Mouse (Mus musculus) ES-CJ7 (cell line): ENCODE results near the gene Idh3a.
"Not testable (repeated sequence)": the region's sequence is repeated elsewhere in the genome, so short reads cannot be mapped to it uniquely, and the experiment has no call there.

ENCODE experiments used
- DNase-seq: peaks from one replicate; pipeline ENCODE4 v3.0.0; 2011; ENCODE audit warnings: low read depth, low spot score

Idh3a gene

DNA sequence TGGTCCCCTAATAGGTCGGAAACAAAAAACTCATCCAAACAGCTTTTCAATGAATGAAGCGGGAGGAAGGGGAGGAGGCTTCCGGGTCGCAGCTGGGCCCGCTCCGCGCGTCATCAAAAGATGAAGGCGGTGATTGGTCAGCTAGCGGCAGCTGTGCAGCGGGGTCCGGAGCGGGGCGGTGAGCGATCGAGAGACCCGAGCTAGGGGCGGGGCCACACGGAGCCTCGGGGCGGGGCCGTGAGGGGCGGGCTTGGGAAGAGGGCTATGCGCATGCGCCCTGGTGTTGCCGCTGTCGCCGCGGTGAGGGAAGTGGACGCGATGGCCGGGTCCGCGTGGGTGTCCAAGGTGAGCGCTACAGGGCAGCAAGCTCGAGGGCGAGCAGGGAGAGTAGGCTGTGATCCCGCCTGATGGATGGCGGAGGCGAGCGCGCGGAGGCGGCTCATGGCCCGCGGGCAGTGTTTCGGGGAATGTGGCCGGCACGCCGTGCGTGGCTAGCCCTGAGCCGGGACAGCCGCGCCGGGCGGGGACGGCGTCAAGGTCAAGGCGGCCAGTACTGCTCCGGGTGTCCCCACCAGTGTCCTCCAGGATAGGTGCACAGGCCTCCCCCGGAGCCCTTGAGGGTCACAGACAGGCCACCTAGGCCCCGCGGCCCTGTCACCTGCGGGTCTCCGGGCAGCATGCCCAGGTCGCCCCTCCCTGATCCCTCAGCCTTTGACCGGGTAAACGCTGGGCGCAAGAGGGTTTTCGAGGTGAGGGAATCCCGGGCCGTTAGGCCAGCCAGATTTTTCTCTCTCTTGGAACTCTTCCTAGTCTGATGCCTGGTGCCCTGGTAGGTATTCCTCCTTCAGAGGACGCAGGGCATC is at the start of gene Idh3a:
TSS of gene Idh3a (plus strand) at position 136 of the 863 bp plus-strand sequence.
- peak; percentile 96 for DNase-seq

DNA sequence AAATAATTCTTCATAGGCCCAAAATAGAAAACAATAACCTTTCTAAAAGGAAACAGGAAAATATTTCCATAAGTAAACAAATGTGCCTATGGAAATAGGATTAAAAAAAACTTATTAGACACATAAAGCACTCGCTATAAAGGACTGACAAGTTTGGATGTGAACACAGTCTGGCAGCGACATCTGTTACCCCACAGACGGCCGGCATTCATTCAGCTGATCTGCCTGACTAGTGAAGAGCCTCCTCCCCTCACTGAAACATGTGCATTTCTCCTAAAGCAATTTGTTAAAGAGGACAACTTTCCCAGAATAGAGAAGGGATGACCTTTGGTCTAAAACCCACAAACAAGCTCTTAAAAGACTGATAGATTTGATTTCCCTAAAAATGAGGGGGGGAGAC is 49.1 kb upstream of the Idh3a start:
- DNase-seq, result no peak

DNA sequence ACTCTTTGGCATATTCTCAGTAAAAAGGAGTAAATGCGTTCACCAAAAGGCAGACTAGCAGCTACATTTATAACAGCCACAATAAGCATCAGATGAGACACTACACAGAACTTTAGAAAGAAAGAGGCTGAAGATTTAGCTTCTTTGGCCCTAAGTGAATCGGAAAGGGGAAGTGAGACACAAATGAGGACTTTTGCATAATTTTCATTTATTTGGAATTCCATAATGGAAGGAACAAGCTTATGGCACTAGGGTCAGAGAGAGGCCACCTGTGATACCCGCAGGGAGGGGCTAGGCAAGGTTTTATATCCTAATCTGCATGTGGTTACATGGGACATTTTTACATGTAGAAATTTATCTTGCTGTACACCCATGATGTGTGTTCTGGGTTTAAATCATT is 48.7 kb upstream of the Idh3a start:
- DNase-seq, result no peak

DNA sequence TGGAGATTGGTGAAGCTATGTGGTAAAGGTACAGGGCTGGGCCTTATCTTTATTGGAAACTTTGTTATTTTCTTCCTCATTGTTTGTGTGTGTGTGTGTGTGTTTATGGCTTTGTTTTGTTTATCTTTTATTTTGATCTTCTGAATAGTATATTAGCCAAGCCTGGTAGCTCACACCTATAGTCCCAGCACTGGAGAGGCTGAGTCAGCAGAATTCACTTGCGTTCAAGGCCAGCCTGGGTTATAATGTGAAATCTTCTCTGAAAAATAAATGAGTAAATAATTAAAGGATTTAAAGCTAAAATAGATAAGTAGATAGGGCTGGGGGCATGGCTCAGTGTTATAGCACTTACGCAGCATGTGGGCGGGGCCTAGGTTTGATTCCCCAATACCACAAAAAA is 47.9 kb upstream of the Idh3a start:
- no peak for DNase-seq

DNA sequence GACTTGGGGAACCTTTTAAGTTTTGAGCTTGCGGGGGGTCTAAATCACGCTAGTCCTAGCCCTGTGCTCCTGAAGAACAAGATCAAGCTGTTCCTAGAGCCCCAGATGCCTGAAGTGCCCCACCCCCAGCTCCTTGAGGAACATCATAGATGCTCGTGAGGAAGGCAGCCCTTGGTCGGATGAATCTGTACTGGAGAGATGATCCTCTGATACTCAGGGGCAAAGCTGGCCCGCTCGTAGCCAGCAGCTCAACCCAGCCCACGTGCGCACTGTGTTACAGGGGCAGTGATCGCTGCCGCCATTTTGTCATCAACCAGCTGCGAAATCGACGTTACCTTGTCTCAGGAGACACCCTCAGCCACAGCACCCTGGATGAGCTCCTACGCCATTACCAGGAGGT is 47.5 kb upstream of the Idh3a start, which contains the start of gene Sh2d7:
TSS of gene Sh2d7 (plus strand) at position 301 of the 400 bp plus-strand sequence.
- DNase-seq, result no peak

DNA sequence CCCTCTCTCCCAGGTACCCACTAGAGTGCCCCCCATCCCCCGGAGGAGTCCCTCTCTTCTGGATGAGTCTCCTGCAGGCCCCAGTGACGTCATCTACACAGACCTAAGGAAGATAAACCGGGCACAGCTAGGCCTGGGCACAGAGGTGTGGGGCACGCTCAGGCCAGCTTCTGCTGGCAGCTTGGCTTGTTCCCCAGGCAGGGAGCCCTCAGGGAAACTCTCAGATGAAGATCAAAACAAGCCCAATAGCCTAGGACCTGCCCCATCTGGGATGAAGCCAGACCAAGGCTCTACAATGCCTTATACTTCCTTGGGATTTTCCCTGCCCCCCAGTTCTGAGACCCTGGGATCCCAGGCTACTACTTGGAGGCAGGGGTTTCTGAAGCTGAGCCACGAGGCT is 45.3 kb upstream of the Idh3a start:
- DNase-seq, result no peak

DNA sequence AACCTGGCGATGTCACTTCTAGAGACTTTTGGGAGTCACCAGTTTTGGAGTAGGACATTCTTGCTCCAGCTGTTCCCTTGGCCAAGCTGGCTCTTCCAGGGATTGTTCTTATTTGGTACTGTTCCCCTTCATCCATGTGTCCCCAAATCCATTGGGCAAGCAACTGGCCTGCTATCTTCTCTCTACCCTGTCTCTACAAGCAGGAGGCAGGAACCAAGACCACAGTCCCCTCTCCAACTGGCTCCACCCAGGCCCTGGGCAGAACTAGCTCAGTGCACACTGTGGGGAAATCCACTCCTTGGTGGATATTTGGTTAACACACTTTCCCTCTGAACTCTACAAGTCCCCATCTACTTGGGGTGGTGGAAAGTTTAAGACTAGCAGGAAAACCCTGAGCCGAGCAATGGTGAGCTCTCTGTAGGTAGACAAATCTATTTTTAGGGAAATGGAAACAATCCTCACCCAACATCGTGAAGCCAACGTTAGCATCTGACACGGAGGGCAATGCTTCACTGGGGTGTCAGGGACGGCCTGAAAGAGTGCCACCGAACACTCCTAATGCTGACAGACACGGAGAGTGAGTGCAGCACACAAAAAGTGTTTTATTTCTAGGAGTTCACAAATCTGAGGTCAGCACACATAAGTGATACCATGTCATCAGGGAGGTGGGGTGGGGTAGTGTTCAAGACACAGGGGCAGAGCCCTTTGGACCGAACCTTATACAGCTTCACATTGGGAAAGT is 41.8 kb upstream of the Idh3a start:
- DNase-seq, result no peak

DNA sequence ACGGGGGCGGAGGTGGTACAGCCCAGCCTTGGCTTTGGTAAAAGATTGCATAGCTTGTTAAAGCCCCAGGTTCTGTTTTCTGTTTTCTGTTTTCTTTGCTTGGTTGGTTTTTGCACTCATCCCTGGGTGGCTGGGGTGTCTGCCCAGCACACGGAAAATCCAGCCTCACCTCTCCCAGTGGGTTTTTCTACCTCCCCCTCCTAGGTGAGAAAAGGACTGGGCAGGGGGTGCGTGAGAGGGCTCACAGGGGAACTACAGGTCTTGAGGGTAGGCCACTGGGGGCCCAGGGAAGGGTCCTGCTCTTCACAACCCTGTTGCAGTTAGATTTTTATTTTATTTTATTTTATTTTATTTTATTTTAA is 41.2 kb upstream of the Idh3a start:
- no peak for DNase-seq

DNA sequence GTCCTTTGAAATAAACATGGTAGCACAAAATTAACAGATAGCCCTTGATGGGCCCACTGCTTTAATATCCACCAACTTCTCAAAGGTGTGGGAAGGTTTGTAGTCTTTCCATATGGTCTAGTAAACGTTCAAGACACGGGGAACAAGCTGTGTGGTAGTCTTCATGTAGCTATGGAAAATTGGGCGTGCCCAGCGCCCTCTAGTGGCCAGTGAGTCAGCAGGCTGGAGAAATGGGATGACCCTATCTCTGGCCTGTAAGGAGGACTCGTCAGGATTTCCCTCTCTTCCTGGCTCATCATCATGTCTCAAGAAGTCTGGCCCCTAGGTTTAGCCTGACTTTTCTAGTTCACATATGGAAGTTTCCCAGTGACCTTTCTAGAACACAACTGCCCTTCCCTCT is 38.6 kb upstream of the Idh3a start:
- DNase-seq, result peak; percentile 46

DNA sequence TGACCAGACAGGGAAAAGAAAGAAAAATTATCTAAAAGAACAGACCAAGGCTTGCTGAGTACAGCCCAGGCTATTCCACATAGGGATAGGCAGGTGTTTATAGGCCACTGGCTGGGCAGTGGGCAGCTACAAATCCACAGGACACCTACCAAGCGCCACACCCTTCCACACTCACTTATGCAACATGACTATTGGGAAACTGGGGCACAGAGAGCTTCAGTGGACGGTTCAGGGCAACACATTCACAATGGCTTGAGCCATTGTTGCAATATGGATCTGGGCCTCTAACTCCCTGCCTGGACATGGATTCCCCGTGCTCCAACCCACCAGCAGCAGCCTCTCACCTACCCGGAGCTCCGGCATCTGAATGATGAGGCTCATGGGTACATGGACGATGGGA is 36.7 kb upstream of the Idh3a start:
- no peak for DNase-seq

DNA sequence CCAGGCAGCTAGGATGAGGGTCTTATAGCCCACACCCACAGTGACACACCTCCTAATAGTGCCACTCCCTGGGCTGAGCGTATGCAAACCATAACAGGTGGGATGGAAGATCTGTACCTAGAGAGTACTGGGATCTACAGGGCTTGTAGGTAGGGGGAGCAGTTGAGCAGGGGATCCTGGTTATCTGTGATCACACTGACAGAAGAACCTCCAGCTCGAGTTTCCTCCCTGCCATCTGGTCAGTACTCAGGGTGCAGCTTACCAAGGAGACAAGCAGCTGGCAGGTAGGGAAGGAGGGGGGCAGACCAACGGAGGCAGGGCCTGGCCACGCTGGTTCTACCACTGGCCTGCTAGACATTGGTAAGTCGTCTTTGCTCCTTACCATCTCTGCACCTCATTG is 33.7 kb upstream of the Idh3a start:
- peak; percentile 59 for DNase-seq

DNA sequence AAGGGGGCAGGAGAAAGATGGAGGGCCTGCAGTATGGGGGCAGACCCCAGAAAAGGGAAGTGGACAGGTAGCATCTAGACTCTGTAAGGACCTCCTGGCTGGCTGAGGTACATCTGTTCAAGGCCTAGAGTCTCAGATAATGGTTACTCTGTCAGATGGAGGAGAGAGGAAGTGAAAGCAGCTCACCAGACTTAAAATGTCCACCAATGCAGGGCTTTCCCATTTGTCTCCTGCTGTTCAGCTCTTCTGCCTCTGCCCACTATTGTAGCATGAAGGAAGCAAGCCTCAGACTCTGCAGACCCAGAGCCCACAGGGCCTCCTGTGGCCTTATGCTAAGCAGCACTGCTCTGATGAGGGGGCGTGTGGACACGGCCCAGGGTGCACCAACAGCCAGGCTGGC is 31.1 kb upstream of the Idh3a start:
- no peak for DNase-seq

DNA sequence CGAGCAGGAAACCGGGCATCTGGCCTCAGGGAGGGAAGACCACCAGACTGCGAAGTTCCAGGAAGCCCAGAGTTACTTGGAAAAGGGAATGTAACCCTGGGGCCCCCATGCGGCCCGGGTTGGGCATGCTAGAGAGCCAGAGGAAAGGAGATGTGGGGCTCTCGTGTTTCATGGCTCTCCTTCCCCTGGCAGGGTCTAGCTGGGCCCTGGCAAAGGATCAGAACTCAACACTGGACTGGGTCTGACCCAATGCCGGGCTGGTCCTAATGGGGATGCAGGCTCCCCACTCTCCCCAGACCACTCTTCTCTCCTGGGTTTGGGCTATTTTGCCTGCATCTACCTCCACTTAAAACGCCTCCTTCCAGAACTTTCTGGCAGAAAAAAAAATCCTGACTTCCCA is 27.4 kb upstream of the Idh3a start:
- DNase-seq, result no peak

DNA sequence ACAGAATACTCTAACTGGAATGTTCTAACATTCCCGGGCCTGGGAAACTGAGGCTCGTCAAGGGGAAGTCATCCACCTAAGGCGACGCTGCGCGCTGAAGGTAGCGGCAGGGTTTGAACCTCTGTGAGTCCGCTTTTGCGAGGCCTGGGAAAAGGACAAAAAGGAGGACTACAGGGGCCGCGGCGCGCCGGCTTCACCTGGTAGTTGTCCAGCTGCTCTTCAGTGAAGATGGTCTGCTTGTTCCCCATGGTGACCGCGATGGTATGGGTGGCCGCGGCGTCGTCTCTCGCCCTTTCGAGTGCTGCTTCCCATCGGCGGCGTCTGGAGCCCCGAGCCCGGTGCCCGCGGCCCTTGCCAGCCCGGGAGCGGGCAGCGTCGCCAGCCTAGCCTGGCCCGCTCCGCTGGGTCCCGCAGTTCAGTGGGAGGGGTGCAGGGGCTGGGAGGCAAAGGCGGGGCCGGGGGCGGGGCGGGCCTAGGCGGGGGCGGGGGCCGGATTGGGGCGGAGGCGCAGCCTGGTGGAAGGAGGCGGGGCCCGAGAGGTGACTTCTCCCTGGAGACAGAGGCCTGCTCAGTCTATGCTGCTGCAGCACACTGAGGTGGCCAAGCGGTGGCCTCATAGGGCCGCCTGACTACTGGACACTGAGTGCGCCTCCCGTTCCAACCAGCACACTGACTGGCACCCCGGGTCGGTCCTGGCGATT is 26.2 kb upstream of the Idh3a start, which contains the start of gene Cib2:
TSS of gene Cib2 (minus strand) at position 448 of the 701 bp plus-strand sequence.
- peak; percentile 46 for DNase-seq

DNA sequence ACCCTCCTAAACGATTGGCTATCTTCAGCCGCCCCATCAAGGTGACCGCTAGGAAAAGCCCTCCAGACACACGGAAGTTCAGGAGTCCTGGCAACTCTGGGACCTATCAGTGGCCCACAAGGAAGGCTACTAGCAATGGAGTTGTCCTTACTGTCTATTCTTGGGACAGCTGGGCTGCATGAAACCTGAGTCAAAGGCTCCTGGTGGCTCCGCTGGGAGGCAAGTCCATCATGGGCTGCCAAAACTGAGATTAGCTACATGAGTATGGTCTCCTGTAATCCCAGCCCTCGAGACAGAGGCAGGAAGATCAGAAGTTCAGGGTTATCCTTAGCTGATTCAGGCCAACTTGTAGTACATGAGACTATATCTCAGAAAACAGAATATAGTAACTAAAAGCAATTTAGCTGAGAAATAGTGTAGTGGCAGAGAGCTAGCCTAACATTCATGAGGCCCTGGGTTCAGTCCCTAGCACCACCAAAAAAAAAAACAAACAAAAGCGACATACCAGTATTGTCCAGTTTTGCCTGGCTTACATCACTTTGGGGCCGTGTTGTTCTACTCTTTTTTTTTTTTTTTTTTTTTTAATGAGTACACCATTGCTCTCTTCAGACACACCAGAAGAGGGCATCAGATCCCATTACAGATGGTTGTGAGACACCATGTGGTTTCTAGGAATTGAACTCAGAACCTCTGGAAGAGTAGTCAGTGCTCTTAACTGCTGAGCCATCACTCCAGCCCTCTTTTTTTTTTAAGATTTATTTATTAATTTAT is 25.1 kb upstream of the Idh3a start:
- no peak for DNase-seq

DNA sequence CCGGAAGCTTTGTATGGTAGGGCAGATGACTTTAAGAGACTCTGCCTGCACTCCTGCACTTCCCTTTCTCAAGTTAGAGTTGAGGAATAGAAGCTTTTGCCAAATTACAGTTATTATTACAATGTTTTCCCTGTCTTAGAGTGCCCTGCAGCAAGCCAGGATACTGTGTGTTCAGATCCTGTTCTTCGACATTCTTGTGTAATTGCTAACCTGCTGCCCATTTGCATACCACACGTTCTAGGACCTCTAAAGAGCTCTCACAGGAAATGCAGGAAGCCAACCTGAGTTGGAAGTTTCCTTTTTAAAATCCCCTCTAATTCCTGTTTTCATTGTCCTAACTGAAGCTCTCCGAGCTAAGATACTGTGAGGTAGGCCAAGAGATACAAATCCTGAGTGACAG is 19.2 kb upstream of the Idh3a start:
- no peak for DNase-seq

DNA sequence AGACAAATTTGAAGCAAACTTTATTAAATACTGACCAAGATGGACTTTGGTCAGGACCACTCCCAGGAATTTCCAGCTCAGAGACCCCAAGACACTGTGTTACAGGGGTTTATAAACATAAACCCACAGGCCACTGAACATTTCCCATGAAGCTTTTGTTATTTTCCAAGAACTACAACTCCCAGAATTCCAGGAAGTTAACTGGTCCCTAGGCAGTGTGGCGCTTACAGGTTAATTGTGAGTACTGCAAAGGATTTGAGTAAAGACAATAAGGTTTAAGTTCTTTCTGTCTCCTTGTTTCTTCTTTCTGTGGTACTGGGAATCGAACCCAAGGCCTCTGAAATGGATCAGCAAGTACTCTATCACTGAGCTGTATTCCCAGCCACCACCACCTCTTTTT is 17.4 kb upstream of the Idh3a start:
- DNase-seq, result peak; percentile 49

DNA sequence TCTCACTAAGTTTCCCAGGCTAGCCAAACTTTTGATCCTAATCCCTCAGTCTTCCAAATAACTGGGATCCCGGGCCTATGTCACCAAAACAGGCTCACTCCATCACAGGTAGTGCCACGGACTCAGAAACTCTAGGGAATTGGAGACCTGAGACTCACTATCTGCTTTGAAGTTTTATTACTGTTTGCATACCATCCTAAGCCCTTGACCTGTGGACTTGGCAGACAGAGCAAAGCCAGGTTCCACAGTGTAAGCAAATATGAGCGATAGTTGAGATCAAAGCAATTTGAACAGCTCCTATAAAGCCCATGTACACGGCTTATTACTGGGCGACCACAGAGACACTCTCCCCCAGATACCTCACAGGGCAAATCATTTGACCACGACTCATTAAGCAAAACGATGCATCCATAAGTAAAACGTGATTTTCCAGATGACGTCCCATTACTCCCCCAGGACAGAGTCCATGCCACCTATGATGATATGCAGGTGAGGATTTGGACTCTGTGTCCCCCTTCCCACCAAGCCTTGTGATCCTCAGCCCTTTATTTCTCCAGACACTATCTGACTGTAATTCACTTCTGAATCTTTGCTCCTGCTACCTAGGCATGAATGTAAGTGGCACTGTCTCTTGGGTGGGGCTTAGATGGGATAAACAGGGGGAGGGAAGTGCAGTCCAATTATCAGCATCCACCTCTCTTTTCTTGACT is 14.8 kb upstream of the Idh3a start:
- no peak for DNase-seq

DNA sequence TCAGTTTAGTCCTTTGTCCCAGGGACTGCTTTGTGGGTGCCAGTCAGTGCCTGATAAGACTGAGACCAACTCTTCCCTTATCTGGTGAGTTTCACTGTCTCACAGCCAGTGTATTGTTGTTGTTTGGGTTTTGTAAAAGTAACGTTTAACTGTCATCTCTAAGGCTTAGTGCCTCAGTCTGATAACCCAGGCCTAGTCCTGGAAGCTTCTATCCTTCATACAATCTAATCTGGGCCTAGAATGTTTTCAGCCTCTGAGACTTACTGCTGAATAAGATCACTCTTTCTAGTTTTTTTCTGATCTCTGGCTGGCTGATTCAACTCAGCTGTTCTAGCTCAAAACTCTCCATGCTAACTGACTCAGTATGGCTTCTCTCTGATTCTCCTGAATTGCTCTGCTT is 2.4 kb upstream of the Idh3a start:
- DNase-seq, result no peak

DNA sequence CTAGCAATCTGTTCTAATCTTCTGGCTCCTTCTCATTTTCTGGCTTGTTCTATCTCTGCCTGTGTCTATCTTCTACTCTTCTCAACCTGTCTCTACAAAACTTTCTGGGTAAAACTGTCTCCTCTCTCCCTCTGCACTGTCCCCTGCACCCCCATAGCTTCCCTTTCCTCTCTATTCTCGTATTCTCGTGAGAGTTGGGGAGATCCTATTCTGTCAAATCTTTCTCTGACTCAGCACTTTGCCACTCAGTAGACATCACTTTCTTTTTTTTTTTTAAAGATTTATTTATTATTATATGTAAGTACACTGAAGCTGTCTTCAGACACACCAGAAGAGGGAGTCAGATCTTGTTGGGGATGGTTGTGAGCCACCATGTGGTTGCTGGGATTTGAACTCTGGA is 2.0 kb upstream of the Idh3a start:
- DNase-seq, result not testable (repeated sequence)

DNA sequence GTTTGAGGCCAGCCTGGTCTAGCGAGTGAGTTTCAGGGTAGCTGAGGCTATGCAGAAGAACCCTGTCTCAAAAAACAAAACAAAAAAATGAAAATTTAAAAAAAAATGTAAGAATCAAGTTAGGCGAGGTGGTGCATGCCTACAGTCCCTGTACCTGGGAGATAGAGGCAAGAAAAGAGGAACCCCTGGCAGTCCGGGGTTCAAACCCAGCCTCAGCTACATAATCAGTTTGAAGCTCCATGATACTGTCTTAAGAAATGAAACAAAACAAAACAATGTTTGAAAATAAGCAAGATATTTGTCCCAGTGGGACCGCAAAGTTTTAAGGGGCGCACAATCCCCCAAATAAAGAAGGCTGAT is 315 bp upstream of the Idh3a start:
- no peak for DNase-seq
